Mouse (Mus musculus) cerebral cortex, adult 2 months (tissue): ENCODE data around the gene Ankrd39.

ENCODE experiments used
- WGBS: fragments of 180-500 bp; shearing (Covaris S2); methylation state at CpG from one replicate; pipeline ENCODE4 v1.1.7; 2018; 5-methylcytosine and 5-hydroxymethylcytosine counted together

Ankrd39 gene

GRCm38 (mm10) chr1:36572709-36573108 is 25.5 kb upstream of the Ankrd39 start:
- WGBS = 71% methylated on average over 1 of the region's 1 CpGs

GRCm38 (mm10) chr1:36572140-36572700 is 25.0 kb upstream of the Ankrd39 start:
- WGBS = 79% methylated on average over 2 of the region's 2 CpGs

- WGBS = 70% methylated on average over 6 of the region's 6 CpGs
These were observed 24.4 kb upstream of the Ankrd39 start for GRCm38 (mm10) chr1:36571627-36572026.

- WGBS = 91% methylated on average over 5 of the region's 5 CpGs
These were observed 23.1 kb upstream of the Ankrd39 start for GRCm38 (mm10) chr1:36570320-36570719.

- WGBS = 59% methylated on average over 7 of the region's 7 CpGs
These were observed 22.5 kb upstream of the Ankrd39 start for GRCm38 (mm10) chr1:36569694-36570276.

GRCm38 (mm10) chr1:36568776-36569175 is 21.5 kb upstream of the Ankrd39 start:
- WGBS = 74% methylated on average over 4 of the region's 4 CpGs

- 72% methylated on average over 21 of the region's 21 CpGs for WGBS
These were observed 20.8 kb upstream of the Ankrd39 start for GRCm38 (mm10) chr1:36567818-36568603.

- 37% methylated on average over 2 of the region's 2 CpGs for WGBS
These were observed 19.2 kb upstream of the Ankrd39 start for GRCm38 (mm10) chr1:36566425-36566824.

- 88% methylated on average over 6 of the region's 6 CpGs for WGBS
These were observed 16.9 kb upstream of the Ankrd39 start for GRCm38 (mm10) chr1:36564101-36564500.

GRCm38 (mm10) chr1:36563632-36564031 is 16.4 kb upstream of the Ankrd39 start:
- WGBS = 86% methylated on average over 4 of the region's 4 CpGs

- WGBS = 88% methylated on average over 2 of the region's 2 CpGs
These were observed 16.0 kb upstream of the Ankrd39 start for GRCm38 (mm10) chr1:36563197-36563596.

GRCm38 (mm10) chr1:36562388-36562787 is 15.1 kb upstream of the Ankrd39 start:
- 86% methylated on average over 4 of the region's 4 CpGs for WGBS

GRCm38 (mm10) chr1:36560903-36561302 is 13.7 kb upstream of the Ankrd39 start:
- whole genome bisulfite sequencing = 80% methylated on average over 6 of the region's 6 CpGs

- 77% methylated on average over 5 of the region's 5 CpGs for WGBS
These were observed 12.6 kb upstream of the Ankrd39 start for GRCm38 (mm10) chr1:36559888-36560287.

- WGBS = 76% methylated on average over 4 of the region's 4 CpGs
These were observed 12.0 kb upstream of the Ankrd39 start for GRCm38 (mm10) chr1:36559256-36559655.

- WGBS = 3% methylated on average over 68 of the region's 69 CpGs
These were observed 11.1 kb upstream of the Ankrd39 start, which contains the start of gene Sema4c for GRCm38 (mm10) chr1:36558031-36558993. Gene Sema4c, minus strand, starts transcription at chr1:36558349.

GRCm38 (mm10) chr1:36557457-36558011 is 10.3 kb upstream of the Ankrd39 start:
- WGBS = under 1% methylated on average over 48 of the region's 48 CpGs

- WGBS = under 1% methylated on average over 52 of the region's 52 CpGs
These were observed 9.6 kb upstream of the Ankrd39 start for GRCm38 (mm10) chr1:36556553-36557456.

- WGBS = 14% methylated on average over 8 of the region's 8 CpGs
These were observed 8.7 kb upstream of the Ankrd39 start for GRCm38 (mm10) chr1:36555798-36556395.
